Mouse (Mus musculus) brain, adult 2 months (tissue): ENCODE measurements at regions not wholly inside any gene's neighbourhood (a gene's known extent, or its start where the extent isn't known, plus 50 kb on each side); places are given as distances from the start of the nearest gene placed in this dataset.

Experiments used
- DNase-seq: peaks from one replicate; pipeline ENCODE4 v3.0.0; 2011; ENCODE audit warnings: low read depth, low spot score

DNA sequence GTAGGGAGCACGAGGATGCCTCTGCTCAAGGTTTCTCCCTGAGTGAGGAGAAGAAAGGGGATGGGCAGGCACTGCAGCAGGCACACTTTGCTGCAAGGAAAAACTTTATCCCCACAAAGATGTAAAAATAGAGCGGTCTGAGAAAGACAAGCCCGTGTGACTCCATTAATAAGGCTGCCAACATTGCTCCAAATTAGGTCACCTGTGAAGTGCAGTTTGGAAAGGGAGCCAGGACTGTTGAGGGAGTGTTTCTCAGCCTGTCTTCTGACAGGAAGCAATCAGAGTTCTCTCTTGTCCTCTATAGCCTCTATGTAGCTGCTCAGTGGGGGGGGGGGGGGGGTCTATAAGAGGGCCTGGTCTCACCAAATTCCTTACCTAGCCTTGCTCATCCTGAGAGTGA is 51.0 kb downstream of the Gm10234 start:
- peak; percentile 48 for DNase-seq

DNA sequence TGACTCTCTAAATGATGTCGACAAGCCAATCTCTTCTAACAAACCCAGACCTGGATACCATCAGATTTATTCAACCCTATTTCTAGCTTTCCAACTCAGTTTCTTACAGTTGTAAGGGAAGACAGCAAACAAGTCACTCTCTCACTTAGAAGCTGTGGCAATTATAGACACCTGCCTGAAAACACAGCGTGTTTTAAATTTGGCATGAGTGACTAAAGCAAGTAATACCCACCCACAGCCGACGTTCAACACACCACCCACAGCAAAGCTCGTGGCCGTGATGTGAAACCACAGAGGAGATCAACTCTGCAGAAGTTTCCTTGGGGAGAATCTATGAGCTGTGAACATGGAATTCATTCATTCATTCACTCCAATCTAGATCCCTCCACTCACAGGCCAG is 52.4 kb downstream of the Gm10234 start:
- peak; percentile 69 for DNase-seq

DNA sequence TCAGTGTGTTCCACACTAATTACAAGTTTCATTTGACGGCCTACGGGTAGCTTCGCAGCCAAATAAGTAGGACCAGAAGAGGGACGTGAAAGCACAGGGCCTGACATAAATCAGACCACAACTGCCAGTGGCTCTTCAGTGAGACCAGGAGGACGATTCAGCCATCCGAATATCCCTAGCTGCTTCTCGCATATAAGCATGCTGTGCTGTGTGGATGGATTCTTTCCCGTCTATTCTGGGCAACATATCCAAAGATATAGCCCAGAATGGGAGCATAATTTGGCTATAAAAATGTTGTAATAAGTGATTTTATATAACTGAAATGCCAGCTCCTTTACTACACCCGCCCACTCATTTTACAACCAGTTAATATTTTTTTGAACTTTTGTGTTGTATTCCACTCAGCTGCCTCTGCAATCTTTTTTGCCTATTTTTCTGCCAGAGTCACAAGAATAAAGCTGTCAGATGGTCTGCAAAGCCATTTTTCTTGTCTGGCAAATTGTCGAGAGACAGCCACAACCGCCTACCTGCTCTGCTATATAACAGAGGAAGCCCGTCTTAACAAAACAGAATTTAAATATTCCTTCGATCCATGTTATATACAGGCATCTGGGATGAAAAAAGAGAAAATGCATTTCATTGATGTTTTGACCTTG is 55.8 kb downstream of the Gm10234 start:
- peak; percentile 60 for DNase-seq

DNA sequence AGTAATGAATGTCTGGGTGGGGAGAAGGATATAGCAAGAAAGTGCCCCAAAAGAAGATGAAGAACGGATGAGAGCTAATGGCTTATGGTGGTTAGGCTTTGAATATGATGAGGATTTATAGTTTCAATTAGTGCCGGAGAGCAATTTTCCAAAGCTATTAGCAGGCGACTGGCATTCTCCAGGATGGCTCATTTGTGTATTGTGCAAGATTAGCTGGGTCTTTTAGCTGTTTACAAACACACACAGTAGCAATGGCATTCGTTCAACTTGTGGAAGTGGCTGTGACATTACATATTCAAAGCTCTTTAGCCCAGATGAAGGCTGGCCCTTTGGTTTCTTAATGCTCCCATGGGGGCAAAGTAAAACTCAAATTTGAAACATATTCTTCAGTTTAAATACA is 56.4 kb downstream of the Gm10234 start:
- DNase-seq = no peak
